Mouse (Mus musculus) kidney, postnatal 25 days (tissue): ENCODE measurements around the gene Gm20388.

Experiments
- DNase-seq, 2 experiments: peaks; one replicate each; pipeline ENCODE4 v3.0.0; 2021; ENCODE audit warnings: mixed read lengths in 2 of 2

Gene Gm20388

DNA sequence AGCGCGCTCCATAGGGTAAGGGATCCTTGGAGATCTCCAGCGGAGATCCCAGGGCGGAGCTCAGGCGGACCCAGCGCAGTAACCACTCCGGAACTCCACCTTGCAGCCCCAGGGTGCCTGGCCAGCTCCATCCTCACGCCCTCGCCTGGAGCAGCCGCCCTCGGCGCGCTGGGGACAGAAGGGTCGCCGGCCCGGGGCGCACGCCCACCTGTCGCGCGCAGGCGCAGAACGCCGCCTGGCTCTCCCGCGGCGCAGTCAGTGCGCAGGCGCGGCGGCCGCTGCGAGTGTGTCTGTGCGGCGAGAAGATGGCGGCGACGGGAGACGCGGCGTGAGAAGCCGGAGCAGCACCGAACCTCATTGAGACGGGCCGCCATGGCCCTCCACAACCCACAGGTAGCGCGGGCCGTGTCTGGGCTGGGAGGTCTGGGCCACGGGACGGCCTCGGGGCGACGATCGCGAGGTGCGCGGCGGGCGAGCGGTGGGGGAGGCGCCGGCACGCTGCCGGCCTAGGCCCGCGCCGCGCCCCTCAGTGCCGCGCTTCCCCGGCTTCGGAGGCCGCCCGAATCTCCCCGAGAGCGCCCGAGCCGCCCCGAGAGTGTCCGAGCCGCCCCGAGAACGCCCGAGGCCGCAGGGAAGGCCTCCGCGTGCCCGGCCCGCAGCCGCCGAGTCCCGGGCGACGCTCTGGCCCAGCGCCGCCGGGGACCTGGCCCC, at the start of gene Gm20388:
Gm20388 (plus strand) TSS at position 295 of the 711 bp plus-strand sequence.
- peak; percentile 91 to 93 for DNase-seq

DNA sequence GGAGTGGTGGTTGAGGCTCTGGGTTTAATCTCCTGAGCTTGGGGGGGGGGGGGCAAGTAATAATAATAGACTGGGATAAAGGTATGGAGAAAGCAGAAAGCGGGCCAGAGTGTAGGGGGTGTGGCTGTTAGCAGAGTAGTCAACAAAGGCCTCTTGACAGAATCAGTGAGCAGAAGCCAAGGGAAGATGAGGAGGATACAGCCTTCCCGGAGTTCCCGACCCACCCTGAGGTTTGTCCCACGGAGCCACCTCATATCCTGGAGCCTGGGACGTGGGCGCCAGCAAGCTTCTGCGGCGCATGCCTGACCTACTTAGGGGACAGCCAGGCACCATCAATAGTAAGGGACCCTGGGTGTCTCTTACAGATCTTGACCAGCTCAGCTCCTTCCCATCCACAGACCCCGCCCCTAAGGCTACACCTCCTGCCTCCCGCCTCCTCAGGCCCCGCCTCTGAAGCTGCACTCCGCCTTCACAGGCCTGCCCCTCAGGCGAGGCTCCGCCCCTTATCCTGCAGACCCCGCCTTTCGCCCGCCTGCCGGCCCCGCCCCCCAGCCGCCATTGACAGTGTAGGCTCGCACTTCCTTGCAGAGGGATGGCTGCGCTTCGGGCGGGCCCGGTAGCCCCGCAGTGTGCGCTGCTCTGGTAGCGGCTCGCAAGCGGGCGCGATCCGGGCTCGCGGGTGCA, 48.8 kb upstream of the Gm20388 start, which contains the start of gene Klhl36:
Klhl36 (plus strand) TSS at position 561 of the 684 bp plus-strand sequence.
- peak; percentile 99 for DNase-seq

DNA sequence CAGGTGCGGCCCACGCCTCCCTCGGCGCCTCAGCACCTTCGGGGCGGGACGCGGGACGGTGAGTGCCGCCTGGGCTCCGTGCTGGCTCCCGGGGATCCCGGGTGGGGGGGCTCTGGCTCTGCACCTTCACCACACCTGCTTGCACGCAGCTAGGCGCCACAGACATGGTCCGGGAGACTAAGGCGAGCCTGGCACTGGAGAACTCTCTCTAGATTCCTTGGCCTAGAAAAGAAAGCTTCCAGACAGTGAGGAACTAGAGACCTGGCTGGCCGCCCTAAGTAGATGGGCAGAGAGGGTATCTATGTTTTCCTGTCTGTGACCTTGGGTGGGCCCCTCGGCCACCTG, 48.3 kb upstream of the Gm20388 start:
- DNase-seq, result no peak

DNA sequence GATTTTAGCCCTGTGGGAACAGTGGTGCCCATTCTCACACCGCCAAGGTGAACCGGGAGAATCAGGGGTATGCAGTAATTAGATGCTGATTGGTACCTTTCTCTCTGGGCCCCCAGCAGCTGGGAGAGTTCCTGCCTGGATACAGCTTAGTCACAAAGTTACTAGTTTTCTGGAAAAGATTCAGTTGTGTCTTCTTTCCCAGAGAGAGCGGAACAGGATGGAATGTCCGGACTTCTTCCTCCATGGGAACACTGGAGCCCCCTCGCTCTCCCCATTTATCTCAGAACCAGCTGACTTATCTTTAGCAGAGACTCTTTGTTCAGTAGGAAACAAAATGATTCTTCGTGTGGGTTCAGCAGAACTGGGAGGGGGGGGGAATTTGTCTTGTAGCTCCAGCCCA, 47.9 kb upstream of the Gm20388 start:
- DNase-seq, result peak in 1 of 2 experiments; percentile 48

DNA sequence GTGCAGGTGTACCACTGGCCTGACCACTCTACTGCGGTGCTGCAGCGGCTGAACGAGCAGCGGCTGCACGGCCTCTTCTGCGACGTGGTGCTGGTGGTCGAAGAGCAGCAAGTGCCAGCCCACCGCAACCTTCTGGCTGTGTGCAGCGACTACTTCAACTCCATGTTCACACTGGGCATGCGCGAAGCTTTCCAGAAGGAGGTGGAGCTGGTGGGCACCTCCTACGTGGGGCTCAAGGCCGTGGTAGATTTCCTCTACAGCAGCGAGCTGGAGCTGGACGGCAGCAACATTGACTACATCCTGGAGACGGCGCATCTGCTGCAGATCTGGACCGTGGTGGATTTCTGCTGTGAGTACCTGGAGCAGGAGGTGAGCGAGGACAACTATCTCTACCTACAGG, 41.0 kb upstream of the Gm20388 start:
- no peak for DNase-seq

DNA sequence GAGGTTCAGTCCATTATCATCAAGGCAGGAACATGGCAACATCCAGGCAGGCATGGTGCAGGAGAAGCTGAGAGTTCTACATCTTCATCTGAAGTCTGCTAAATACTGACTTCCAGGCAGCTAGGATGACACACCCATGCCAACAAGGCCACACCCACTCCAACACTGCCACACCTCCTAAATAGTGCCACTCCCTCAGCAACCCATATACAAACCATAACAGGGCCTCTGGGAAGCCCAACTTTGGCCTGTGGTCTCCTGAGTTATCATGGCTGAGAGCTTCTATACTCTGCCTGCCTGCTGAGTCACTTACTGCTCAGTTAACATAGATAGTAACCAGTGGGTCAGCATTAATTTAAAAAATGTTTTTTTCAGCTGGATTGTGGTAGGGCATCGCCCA, 37.5 kb upstream of the Gm20388 start:
- no peak for DNase-seq

DNA sequence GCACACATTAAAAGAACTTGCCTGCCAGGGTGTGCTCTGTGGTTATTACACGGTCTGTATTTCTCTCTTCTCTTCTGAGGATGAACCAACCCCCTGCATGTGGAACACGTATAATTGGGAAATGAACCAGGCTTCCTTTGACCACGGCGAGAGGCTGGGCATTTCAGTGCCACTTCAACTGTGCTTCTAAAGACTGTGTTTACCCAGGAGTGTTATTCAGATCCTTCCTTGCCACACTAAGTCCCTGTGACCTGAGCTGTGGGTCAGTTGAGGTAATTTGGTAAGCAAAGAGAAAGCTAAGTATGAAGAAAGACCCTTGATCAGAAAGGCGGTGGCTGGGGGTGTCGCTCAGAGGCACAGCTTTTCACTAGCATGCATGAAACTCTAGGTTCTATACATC, 29.3 kb upstream of the Gm20388 start:
- DNase-seq, result no peak

DNA sequence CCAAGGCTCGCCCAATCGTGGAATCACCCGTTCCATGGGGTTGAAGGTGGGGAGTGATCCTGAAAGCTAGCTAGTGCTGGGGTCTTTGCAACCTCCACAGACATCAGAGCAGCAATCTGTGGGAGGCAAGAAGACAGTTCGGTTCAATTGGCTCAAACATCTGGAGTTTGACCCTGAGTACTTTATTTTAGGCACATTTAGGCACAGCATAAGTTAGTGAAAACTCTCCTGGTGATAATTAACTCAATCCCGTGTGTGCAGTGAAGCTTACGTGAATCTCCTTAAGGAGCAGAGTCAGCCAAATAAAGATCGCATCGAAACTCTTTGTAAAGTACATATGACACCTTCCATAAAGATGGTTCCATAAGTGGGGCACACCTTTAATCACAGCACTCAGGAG, 28.7 kb upstream of the Gm20388 start:
- DNase-seq, result peak in 1 of 2 experiments; percentile 27

DNA sequence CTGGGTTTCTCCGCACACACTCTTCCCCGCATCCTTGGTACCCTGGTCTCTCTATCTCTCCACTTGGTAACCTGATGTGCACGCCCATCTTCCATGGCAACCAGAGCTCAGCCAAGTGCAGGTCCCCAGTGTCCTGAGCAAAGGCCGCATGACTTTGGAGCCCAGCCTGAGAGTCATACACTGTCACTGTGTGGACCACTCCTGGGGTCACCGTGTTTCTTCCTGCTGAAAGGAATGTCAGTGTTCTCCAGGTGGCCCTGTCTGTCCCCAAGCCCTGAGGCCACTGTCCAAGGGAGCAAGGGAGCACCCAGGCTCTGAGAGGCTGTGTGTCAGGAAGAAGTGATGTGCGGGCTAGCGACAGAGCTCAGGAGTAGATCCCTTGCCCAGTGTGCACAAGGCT, 27.4 kb upstream of the Gm20388 start:
- peak; percentile 37 to 84 for DNase-seq

DNA sequence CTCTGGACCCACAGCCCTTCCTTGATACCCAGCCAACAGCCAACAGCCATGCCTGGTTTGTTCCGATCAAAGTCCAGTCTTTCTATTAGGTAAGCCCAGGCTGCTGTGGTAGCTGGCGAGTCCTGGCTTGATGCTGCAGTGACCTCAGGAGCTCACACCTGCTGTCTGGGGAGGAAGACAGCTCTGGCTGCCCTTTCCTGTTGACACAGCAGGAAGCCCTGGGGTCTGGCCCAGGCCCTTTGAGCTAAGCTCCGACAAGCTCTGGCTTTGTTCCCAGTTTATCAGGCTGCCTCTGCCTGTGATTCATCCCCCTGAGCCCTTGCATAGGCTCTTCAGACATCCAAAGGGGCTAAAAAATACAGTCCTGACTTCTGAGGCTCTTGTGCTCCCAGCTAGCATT, 25.0 kb upstream of the Gm20388 start:
- peak; percentile 83 to 96 for DNase-seq

DNA sequence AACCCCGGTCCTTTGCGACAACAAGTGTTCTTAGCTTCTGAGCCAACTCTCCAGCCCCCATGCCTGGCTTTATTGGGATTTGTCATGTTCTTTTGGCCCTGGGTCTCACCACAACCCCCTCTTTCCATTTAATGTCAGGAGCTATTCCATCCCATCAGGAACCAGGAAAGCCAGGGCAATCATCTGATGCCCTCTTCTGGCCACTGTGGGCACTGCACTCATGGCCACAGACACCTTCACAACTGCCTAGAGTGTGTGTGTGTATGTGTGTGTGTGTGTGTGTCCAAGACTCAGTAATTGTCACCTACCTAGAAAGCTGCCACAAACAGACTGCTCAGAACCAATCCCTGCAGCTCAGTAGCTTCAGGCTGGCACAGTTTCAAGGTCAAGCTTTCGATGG, 23.5 kb upstream of the Gm20388 start:
- DNase-seq, result peak; percentile 75 to 77

DNA sequence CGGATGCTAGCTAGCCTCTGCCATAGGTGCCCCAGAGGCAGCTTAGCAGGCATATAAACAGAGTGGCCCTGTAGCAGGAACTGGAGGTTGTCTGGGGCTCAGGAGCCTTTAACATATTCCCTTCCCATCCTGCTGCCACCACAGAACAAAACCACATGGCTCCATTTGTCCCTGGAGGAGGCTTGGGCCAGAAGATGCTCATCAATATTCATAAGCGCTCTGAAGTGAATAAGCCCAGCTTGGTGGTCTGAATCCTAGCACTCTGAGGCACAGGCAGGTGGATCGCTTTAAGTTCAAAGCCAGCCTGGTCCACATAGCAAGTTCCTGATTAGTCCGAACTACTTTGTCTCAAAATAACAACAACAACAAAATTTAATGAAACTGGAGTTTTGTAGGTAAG, 22.6 kb upstream of the Gm20388 start:
- DNase-seq, result no peak

DNA sequence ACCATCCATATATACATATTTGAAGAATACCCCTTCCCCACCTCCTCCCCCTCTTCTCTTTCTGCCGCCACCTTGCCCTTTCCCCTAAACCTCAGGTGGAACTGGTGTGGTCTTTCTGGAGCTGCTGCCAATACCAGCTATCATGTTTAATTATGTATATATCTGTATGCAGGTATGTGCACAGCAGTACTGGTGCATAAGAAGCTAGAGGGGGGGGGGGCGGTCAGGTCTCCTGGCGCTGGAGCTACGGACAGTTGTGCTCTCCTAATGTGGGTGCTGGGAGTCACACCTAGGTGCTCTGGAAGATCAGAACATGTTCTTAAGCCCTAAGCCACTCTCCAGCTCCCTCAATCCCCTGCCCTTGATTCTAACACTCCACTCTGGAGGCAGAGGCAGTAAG, 13.6 kb upstream of the Gm20388 start:
- no peak for DNase-seq

DNA sequence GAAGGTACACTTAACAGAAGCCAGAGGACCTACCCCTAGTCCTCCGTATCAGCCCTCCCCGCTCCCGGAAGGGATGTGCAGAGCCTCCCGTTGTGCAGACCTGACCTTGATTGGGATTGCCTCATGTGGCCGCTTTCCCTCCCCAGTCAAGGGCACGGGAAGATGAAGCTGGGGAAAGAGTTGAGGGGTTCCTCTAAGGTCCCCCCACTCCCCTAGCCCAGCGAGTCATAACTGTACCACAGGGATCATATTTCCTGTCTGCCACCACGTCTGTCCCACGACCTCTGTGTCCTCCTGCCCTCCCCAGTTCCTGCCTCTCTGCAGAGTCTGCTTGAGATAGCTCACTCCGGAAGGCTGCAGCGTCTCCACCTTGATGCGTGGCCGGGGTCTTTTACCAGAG, 12.7 kb upstream of the Gm20388 start:
- DNase-seq, result no peak

DNA sequence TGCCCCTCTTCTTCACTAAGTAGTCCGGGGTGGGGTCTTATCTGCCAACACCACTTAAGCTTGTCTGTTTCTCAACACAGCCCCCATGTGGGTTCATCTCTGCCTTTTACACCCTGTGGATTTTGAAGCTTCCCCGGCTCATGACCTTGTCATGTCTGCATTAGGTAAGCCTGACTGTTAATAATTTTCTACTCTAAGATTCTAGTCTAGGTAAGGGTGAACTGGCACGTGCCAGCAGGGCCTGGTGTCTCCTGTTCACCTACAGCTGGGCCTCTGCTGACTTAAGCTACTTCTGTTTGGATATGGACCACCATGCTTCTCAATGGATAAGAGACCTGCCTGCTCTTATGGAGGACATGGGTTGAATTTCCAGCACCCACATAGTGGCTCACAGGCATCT, 9.3 kb upstream of the Gm20388 start:
- peak; percentile 67 to 87 for DNase-seq

DNA sequence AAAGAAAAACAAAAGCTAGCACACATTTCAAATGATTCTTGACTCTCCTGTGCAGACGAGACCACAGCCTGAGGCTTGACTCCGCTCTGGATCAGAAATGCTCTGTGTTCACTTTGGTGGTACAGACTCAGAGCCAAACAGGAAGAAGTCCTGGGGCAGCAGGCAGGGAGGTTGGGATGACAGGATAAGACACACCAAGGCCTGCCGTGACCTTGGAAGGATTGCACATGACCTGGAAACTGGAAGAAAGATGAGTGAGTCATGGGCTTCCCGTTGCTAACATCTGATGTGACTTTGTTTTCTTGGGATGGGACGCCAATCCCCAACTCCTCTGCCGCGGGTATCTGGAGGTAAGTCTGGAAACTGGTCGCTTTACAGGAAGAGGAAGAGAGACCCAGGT, 8.7 kb upstream of the Gm20388 start:
- peak; percentile 30 to 64 for DNase-seq

DNA sequence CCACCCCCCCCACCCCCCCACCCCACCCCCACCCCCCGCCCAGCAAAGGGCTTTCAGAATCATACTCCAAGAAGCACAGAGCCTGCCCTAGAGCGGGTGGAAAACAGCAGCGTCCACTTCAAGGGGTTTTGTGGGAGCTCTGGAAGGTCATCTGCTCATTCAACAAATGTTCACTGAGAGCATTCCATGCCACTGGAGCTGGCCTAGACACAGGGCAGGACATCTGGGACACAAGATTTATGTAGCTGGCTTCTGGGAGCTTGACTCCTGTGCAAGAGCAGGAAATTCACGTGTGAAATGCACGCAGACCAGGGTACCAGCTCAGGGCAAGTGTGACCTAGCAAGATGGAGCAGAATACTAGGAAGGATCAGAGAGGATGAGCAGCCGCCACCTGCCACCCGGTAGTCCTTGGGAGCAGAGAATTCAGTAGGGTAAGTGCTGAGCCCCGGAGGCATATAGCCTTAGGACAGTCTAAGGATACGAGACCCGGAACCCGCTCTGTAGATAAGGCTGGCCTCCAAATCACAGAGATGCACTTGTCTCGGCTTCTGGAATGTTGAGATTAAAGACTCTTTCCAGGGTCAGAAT, 6.2 kb upstream of the Gm20388 start:
- DNase-seq, result no peak

DNA sequence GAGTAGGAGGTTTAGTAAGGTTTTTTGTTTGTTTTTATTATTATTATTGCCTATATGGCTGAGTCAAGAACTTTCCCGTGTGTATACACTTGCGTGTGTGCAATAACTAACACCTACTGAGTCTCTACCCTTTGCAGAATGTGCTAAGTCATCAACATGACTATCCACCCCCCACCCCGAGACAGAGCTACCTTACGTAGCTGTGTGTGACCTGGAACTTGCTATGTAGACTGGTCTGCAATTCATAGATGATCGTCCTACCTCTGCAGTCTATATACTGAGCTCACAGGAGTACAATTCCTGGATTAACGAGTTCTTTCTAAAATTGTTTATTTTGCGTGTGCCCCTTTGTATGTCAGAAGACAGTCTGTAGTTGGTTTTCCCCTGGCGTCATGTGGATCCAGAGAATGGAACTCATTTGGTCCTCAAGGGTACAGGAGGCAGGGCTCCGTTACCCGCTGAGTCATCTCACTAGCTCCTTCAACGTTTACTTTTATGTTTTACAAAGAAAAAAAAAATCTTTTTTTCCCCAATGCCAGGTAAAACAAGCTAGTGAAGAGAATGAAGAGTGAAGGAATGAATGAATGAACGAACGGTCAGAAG, 596 bp upstream of the Gm20388 start, which contains the start of gene Usp10:
Usp10 (plus strand) TSS at position 417 of the 603 bp plus-strand sequence.
- DNase-seq, result no peak

DNA sequence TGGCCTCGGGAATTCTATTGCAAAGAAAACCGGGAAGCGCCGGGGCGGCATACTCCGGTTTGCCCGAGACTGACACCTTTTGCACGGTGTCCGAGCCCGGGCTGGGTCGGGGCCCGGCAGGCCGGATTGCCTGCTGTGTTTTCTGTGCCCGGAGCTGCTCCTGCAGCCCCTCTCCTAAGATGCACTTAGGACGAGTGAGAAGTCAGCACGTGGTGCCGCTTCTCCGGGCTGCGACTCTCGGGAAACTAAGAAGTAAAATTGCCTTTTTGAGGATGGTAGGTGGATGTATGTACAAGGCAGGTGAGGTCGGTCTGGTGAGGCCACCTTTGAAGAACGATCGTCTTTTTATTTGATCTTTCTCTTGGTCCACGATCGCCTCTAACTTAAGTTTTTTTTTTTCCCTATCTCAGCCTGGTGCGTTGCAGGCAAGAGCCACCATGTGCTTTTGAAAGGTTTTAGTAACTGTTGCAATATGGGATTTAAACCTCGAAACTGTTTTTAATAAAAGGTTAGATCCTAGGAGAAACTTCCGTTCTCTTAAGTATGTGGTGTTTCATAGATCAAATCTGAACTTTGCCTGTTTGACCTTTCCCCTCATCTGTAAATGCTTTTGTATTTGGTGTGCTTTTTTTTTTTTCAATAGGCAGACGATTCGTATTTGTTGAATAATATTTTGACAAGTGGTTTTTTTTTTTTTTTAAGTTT, 769 bp downstream of the Gm20388 start:
- DNase-seq, result no peak

DNA sequence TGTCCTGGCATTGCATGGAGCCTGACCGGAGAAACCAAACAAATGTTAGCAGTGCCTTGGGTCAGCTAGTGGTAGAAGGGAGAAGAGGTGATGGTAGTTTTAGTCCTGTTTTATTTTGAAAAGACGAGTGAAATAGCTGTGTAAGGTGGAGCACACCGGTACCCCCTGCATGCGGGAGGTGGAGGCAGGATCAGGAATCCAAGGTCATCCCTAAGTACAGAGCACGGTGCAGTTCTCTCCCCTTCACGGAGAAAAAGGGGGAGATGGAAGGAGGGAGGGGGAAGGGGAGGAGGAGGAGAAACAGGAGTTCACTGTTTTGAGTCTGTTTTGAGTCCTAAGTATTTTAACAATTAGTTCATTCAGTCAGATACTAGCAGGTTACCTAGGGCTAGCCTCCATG, 2.0 kb downstream of the Gm20388 start:
- no peak for DNase-seq

DNA sequence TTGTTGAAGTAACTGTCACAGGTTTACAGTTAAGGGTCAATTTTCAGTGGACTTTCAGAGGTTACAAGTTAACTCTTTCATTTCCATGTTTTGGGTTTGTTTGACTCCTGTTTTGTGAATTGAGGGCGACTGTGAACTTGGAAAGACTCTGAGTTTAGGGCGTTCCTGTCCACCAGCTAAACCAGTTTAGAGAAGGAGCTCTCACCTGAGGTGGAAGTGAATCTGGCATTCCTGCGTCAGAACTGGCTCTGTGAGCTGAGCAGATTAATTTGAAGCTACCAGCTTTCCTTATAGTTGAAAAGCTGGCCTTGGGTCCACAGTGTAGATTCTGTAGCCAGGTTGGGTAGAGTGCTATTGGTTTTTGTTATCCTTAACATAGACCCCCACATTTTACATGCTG, 2.5 kb downstream of the Gm20388 start:
- no peak for DNase-seq

DNA sequence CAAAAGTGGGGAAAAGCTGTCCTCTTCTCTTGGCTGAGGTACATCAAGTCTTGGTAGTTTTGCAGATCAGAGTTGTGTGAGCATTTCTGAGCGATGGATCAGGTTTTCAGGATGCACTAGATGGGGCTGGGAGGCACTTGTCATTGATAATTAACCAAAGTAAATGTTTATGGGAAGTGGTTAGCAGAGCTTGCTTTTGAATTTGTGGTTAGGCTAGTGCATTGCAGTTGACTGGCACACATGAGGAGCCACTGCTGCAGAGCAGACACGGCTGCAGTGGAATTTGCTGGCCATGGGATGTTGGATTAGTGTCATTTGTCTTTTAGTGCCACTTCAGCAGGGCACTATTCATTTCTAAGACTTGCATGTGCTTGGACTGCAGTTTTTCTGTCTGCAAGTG, 3.5 kb downstream of the Gm20388 start:
- peak; percentile 27 to 51 for DNase-seq

DNA sequence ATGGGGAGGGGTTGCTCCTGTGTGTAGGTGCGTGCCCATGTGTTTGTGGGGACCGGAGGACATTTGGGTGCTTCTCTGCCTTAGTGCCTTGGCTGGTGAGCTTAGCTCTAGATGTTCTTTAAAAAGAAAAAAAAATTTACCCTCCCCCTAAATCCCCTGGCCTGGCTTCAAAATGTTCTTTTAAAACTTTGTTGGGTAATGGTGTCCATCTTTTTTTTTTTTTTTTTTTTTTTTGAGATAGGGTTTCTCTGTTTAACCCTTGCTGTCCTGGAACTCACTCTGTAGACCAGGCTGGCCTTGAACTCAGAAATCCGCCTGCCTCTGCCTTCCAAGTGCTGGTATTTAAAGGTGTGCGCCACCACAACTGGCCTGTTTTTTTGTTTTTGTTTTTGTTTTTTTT, 4.7 kb downstream of the Gm20388 start:
- no peak for DNase-seq
